Mouse (Mus musculus): ENCODE measurements around the gene Slit3. TPM values are rescaled to one million over a fixed set of nuclear protein-coding genes. Genes with fewer than 3 reads are reported as not detected.

Slit3 gene
- polyA plus RNA-seq, 1 experiment from 2014 or later = 5.9 TPM

DNA sequence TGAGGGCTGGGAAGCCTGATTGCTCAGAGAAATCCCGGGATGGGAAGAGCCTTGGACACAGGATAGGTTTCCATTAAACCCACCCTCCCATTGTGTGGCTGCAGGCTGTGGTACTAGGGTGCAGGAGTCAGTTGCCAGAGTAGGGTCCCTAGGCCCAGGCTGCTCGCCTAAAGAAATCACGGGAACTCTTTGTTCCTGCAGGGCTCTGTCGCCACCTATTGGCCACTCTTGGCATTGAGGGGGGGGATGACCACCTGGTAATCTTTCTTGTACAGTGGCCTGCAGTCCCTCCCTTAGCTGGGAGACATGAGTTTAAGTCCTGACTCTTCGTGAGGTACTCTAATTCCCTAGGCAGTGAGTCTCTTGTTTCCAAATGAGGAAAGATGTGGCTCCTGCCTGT, 572.1 kb downstream of the Slit3 start:
- Histone ChIP-seq H3K27ac (ENCODE audit: low read length) (no peak overlapping the region), H3K9ac (ENCODE audit: low read depth, low read length) (no peak overlapping the region), H3K36me3 (ENCODE audit: control insufficient read depth, insufficient read depth, low read length) (no peaks in the 10 kb centered on the region), H3K4me1 (ENCODE audit: control insufficient read depth, insufficient read depth, low read length) (0 out of 2 replicates have a peak, but pooled peaks cover 4% of the 10 kb centered on the region), H3K4me3 (ENCODE audit: low read length) (no peak overlapping the region), H3K9me3 (ENCODE audit: control insufficient read depth, low read length) (no peaks in the 10 kb centered on the region), H3K4me2 (ENCODE audit: low read depth, low read length) (no peak overlapping the region), H3K27me3 (replicated peaks; ENCODE audit: control insufficient read depth, insufficient read depth, low read length) (no peaks in the 10 kb centered on the region)
- peak; percentile 57 for ATAC-seq
- 20% methylated on average over 5 of the region's 5 CpGs for WGBS

- Histone ChIP-seq H3K4me2 (ENCODE audit: low read depth, low read length) (no peak overlapping the region), H3K36me3 (ENCODE audit: control insufficient read depth, insufficient read depth, low read length) (no peaks in the 10 kb centered on the region), H3K4me1 (ENCODE audit: control insufficient read depth, insufficient read depth, low read length) (0 out of 2 replicates have a peak, but pooled peaks cover 4% of the 10 kb centered on the region), H3K4me3 (ENCODE audit: low read length) (no peak overlapping the region), H3K27me3 (replicated peaks; ENCODE audit: control insufficient read depth, insufficient read depth, low read length) (no peaks in the 10 kb centered on the region), H3K9ac (ENCODE audit: low read depth, low read length) (no peak overlapping the region), H3K27ac (ENCODE audit: low read length) (no peak overlapping the region), H3K9me3 (ENCODE audit: control insufficient read depth, low read length) (no peaks in the 10 kb centered on the region)
- ATAC-seq = peak; percentile 39
- 84% methylated on average over 7 of the region's 7 CpGs for WGBS
Measured at GRCm38 (mm10) chr11:35693625-35694024, 572.6 kb downstream of the Slit3 start.

DNA sequence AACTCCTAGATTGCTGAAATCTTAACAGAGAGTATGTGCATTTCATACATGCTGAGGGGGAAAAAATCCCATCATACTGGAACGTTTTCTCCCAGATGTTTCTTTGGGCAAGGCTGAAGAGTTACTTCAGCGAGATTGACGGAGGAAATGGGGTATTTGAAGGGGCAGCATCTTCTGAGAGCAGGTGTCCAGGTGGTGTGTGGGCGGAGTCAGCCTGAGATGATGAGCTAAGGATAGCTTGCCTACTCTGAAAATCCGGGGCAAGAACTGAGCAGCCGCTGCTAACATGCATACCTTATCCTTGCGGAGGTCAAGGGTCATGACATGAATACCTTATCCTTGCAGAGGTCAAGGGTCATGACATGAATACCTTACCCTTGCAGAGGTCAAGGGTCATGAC, 576.5 kb downstream of the Slit3 start:
- Histone ChIP-seq H3K9me3 (ENCODE audit: control insufficient read depth, low read length) (no peaks in the 10 kb centered on the region), H3K36me3 (ENCODE audit: control insufficient read depth, insufficient read depth, low read length) (no peaks in the 10 kb centered on the region), H3K4me2 (ENCODE audit: low read depth, low read length) (no peak overlapping the region), H3K27me3 (replicated peaks; ENCODE audit: control insufficient read depth, insufficient read depth, low read length) (no peaks in the 10 kb centered on the region), H3K27ac (ENCODE audit: low read length) (no peak overlapping the region), H3K4me1 (ENCODE audit: control insufficient read depth, insufficient read depth, low read length) (0 out of 2 replicates have a peak, but pooled peaks cover 4% of the 10 kb centered on the region), H3K9ac (ENCODE audit: low read depth, low read length) (no peak overlapping the region), H3K4me3 (ENCODE audit: low read length) (no peak overlapping the region)
- no peak for ATAC-seq
- WGBS = 91% methylated on average over 7 of the region's 7 CpGs

- Histone ChIP-seq H3K9ac (ENCODE audit: low read depth, low read length) (no peak overlapping the region), H3K36me3 (ENCODE audit: control insufficient read depth, insufficient read depth, low read length) (0 out of 2 replicates have a peak, but pooled peaks cover 3% of the 10 kb centered on the region), H3K9me3 (ENCODE audit: control insufficient read depth, low read length) (0 out of 2 replicates have a peak, but pooled peaks cover 7% of the 10 kb centered on the region), H3K4me2 (ENCODE audit: low read depth, low read length) (no peak overlapping the region), H3K27ac (ENCODE audit: low read length) (no peak overlapping the region), H3K27me3 (replicated peaks; ENCODE audit: control insufficient read depth, insufficient read depth, low read length) (no peaks in the 10 kb centered on the region), H3K4me1 (ENCODE audit: control insufficient read depth, insufficient read depth, low read length) (0 out of 2 replicates have a peak, but pooled peaks cover 4% of the 10 kb centered on the region), H3K4me3 (ENCODE audit: low read length) (no peak overlapping the region)
- WGBS = 95% methylated on average over 5 of the region's 5 CpGs
- ATAC-seq = no peak
Measured at GRCm38 (mm10) chr11:35698901-35699300, 577.9 kb downstream of the Slit3 start.

GRCm38 (mm10) chr11:35703471-35703870, 582.4 kb downstream of the Slit3 start:
- Histone ChIP-seq H3K4me2 (ENCODE audit: low read depth, low read length) (no peak overlapping the region), H3K9ac (ENCODE audit: low read depth, low read length) (no peak overlapping the region), H3K36me3 (ENCODE audit: control insufficient read depth, insufficient read depth, low read length) (0 out of 2 replicates have a peak, but pooled peaks cover 9% of the 10 kb centered on the region), H3K27ac (ENCODE audit: low read length) (no peak overlapping the region), H3K27me3 (replicated peaks; ENCODE audit: control insufficient read depth, insufficient read depth, low read length) (no peaks in the 10 kb centered on the region), H3K4me1 (ENCODE audit: control insufficient read depth, insufficient read depth, low read length) (no peaks in the 10 kb centered on the region), H3K4me3 (ENCODE audit: low read length) (no peak overlapping the region), H3K9me3 (ENCODE audit: control insufficient read depth, low read length) (0 out of 2 replicates have a peak, but pooled peaks cover 7% of the 10 kb centered on the region)
- 71% methylated on average over 4 of the region's 4 CpGs for WGBS
- ATAC-seq = no peak

DNA sequence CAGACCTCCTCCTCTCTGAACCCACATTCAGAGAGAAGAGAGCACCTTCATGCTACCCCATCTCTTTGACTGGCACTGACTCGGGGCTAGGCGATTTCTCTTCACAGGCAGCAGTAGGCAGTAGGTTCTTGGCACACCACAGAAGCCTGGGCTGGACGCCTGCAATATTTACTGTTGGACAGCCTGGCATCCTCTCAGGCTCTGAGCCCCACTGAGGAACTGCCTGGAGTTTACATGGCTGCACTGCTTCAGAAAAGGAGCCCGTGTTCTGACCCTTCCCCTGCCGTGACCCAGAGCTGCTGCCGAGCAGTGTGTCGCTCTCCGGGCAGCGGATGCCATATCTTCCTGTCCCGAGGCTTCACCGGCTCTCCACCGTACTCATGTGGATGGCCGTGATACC, 583.4 kb downstream of the Slit3 start:
- no peak overlapping the region for H3K4me2 ChIP-seq (ENCODE audit: low read depth, low read length)
- ATAC-seq = no peak
- H3K9ac ChIP-seq (ENCODE audit: low read depth, low read length) = no peak overlapping the region
- no peak overlapping the region for H3K27ac ChIP-seq (ENCODE audit: low read length)
- WGBS = 97% methylated on average over 13 of the region's 13 CpGs
- H3K27me3 ChIP-seq (replicated peaks; ENCODE audit: control insufficient read depth, insufficient read depth, low read length) = no peaks in the 10 kb centered on the region
- no peak overlapping the region for H3K4me3 ChIP-seq (ENCODE audit: low read length)
- 0 out of 2 replicates have a peak, but pooled peaks cover 7% of the 10 kb centered on the region for H3K9me3 ChIP-seq (ENCODE audit: control insufficient read depth, low read length)
- H3K36me3 ChIP-seq (ENCODE audit: control insufficient read depth, insufficient read depth, low read length) = 0 out of 2 replicates have a peak, but pooled peaks cover 9% of the 10 kb centered on the region
- no peaks in the 10 kb centered on the region for H3K4me1 ChIP-seq (ENCODE audit: control insufficient read depth, insufficient read depth, low read length)

DNA sequence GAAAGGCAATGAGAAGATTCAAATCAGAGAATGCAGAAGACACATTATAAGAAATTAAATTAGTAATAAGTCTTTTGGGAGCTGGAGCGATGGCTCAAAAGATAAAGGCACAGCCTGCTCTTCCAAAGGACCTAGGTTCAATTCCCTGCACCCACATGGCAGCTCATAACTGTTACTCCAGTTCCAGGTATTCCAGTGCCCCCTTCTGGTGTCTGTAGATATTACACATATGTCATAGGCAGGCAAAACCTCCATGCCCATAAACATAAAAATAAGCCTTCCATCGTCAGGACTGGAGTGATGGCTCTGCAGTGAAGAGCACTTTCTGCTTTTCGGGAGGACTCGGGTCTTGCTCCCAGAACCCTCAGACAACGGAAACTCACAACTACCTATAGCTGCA, 583.9 kb downstream of the Slit3 start:
- Histone ChIP-seq H3K4me2 (ENCODE audit: low read depth, low read length) (no peak overlapping the region), H3K27ac (ENCODE audit: low read length) (no peak overlapping the region), H3K9ac (ENCODE audit: low read depth, low read length) (no peak overlapping the region), H3K27me3 (replicated peaks; ENCODE audit: control insufficient read depth, insufficient read depth, low read length) (no peaks in the 10 kb centered on the region), H3K4me3 (ENCODE audit: low read length) (no peak overlapping the region), H3K9me3 (ENCODE audit: control insufficient read depth, low read length) (0 out of 2 replicates have a peak, but pooled peaks cover 7% of the 10 kb centered on the region), H3K4me1 (ENCODE audit: control insufficient read depth, insufficient read depth, low read length) (no peaks in the 10 kb centered on the region), H3K36me3 (ENCODE audit: control insufficient read depth, insufficient read depth, low read length) (0 out of 2 replicates have a peak, but pooled peaks cover 9% of the 10 kb centered on the region)
- ATAC-seq = no peak
- 89% methylated on average over 5 of the region's 5 CpGs for WGBS

DNA sequence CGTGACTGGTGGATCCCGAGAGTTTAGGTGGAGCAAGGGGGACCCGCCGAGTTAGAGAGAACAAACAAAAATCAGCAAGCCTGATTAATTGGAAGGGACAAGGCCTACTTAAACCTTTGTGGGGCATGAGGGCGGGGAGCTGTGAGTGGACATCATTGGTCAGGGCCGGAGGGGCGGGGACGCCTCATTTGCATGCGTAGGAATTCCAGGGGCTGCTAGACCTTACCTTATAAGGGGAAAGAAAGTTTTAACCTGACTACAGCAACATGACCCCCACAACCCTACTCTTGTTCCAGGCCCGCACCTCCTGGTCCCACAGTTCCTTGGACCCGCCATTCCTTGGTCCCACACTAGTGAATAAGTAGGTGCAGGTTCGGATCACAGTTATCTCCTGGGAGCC, 586.4 kb downstream of the Slit3 start:
- no peak overlapping the region for H3K4me2 ChIP-seq (ENCODE audit: low read depth, low read length)
- 95% methylated on average over 12 of the region's 12 CpGs for WGBS
- no peak overlapping the region for H3K4me3 ChIP-seq (ENCODE audit: low read length)
- no peaks in the 10 kb centered on the region for H3K27me3 ChIP-seq (replicated peaks; ENCODE audit: control insufficient read depth, insufficient read depth, low read length)
- no peak for ATAC-seq
- H3K27ac ChIP-seq (ENCODE audit: low read length) = no peak overlapping the region
- H3K9ac ChIP-seq (ENCODE audit: low read depth, low read length) = no peak overlapping the region
- no peaks in the 10 kb centered on the region for H3K4me1 ChIP-seq (ENCODE audit: control insufficient read depth, insufficient read depth, low read length)
- 0 out of 2 replicates have a peak, but pooled peaks cover 7% of the 10 kb centered on the region for H3K9me3 ChIP-seq (ENCODE audit: control insufficient read depth, low read length)
- H3K36me3 ChIP-seq (ENCODE audit: control insufficient read depth, insufficient read depth, low read length) = 0 out of 2 replicates have a peak, but pooled peaks cover 9% of the 10 kb centered on the region

GRCm38 (mm10) chr11:35711314-35711713, 590.3 kb downstream of the Slit3 start:
- Histone ChIP-seq H3K4me3 (ENCODE audit: low read length) (no peak overlapping the region), H3K36me3 (ENCODE audit: control insufficient read depth, insufficient read depth, low read length) (no peaks in the 10 kb centered on the region), H3K9me3 (ENCODE audit: control insufficient read depth, low read length) (no peaks in the 10 kb centered on the region), H3K9ac (ENCODE audit: low read depth, low read length) (no peak overlapping the region), H3K4me1 (ENCODE audit: control insufficient read depth, insufficient read depth, low read length) (no peaks in the 10 kb centered on the region), H3K4me2 (ENCODE audit: low read depth, low read length) (no peak overlapping the region), H3K27me3 (replicated peaks; ENCODE audit: control insufficient read depth, insufficient read depth, low read length) (no peaks in the 10 kb centered on the region), H3K27ac (ENCODE audit: low read length) (no peak overlapping the region)
- no peak for ATAC-seq
- WGBS = 85% methylated on average over 6 of the region's 6 CpGs

DNA sequence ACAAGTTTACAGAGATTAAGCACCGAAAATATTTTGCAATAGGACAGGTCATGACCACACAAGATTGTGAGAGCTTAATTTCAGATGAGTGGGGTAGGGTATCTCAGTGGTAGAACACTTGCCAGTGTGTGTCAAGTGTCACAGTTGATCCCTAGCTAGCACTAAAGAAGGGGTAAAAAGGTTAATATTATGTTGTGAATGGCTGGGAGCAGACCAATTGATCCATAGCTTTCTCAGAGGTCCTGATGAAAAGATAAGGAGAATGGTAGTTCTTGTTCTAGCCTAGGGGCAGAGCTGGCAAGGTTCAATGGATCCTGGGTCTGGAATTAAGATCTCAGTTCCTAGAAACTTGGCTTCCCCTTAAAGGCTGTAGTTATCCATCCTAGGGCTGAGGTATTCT, 597.9 kb downstream of the Slit3 start:
- Histone ChIP-seq H3K27ac (ENCODE audit: low read length) (no peak overlapping the region), H3K4me1 (ENCODE audit: control insufficient read depth, insufficient read depth, low read length) (no peaks in the 10 kb centered on the region), H3K36me3 (ENCODE audit: control insufficient read depth, insufficient read depth, low read length) (no peaks in the 10 kb centered on the region), H3K4me3 (ENCODE audit: low read length) (no peak overlapping the region), H3K27me3 (replicated peaks; ENCODE audit: control insufficient read depth, insufficient read depth, low read length) (no peaks in the 10 kb centered on the region), H3K9me3 (ENCODE audit: control insufficient read depth, low read length) (no peaks in the 10 kb centered on the region), H3K4me2 (ENCODE audit: low read depth, low read length) (no peak overlapping the region), H3K9ac (ENCODE audit: low read depth, low read length) (no peak overlapping the region)
- 81% methylated on average over 1 of the region's 1 CpGs for WGBS
- ATAC-seq = no peak

All from intestine, embryonic 16.5 days (tissue).